Mouse (Mus musculus): ENCODE results near the gene Luzp1.

Gene Luzp1

GRCm38 (mm10) chr4:136469371-136469903 is at the start of gene Luzp1:
TSS of gene Luzp1 (plus strand) at chr4:136469761.
- DNase-seq, result peak; percentile 96

GRCm38 (mm10) chr4:136423224-136423623 is 46.3 kb upstream of the Luzp1 start, which contains the start of gene Htr1d:
TSS of gene Htr1d (plus strand) at chr4:136423524.
- DNase-seq, result no peak

GRCm38 (mm10) chr4:136424120-136424999 is 45.2 kb upstream of the Luzp1 start:
- peak; percentile 32 to 40 for DNase-seq

GRCm38 (mm10) chr4:136425000-136425288 is 44.6 kb upstream of the Luzp1 start:
- peak; percentile 56 to 69 for DNase-seq

GRCm38 (mm10) chr4:136430609-136431375 is 38.8 kb upstream of the Luzp1 start:
- DNase-seq, result peak; percentile 18 to 34

- peak; percentile 75 to 83 for DNase-seq
These were observed 38.2 kb upstream of the Luzp1 start for GRCm38 (mm10) chr4:136431376-136431693.

GRCm38 (mm10) chr4:136434029-136434428 is 35.5 kb upstream of the Luzp1 start:
- DNase-seq, result no peak

- no peak for DNase-seq
These were observed 30.5 kb upstream of the Luzp1 start for GRCm38 (mm10) chr4:136439106-136439505.

- DNase-seq, result peak in 1 of 2 experiments; percentile 15
These were observed 28.1 kb upstream of the Luzp1 start for GRCm38 (mm10) chr4:136441354-136442043.

GRCm38 (mm10) chr4:136444561-136444960 is 25.0 kb upstream of the Luzp1 start:
- no peak for DNase-seq

GRCm38 (mm10) chr4:136449795-136450194 is 19.8 kb upstream of the Luzp1 start:
- no peak for DNase-seq

- no peak for DNase-seq
These were observed 19.3 kb upstream of the Luzp1 start for GRCm38 (mm10) chr4:136450271-136450670.

- peak; percentile 53 to 65 for DNase-seq
These were observed 18.0 kb upstream of the Luzp1 start for GRCm38 (mm10) chr4:136451564-136451963.

GRCm38 (mm10) chr4:136452286-136452685 is 17.3 kb upstream of the Luzp1 start:
- DNase-seq, result no peak

GRCm38 (mm10) chr4:136452792-136453191 is 16.8 kb upstream of the Luzp1 start:
- DNase-seq, result no peak

GRCm38 (mm10) chr4:136454850-136455260 is 14.7 kb upstream of the Luzp1 start:
- peak; percentile 90 to 91 for DNase-seq

- DNase-seq, result no peak
These were observed 12.9 kb upstream of the Luzp1 start for GRCm38 (mm10) chr4:136456516-136457218.

GRCm38 (mm10) chr4:136458276-136458675 is 11.3 kb upstream of the Luzp1 start:
- no peak for DNase-seq

GRCm38 (mm10) chr4:136459210-136459609 is 10.4 kb upstream of the Luzp1 start:
- DNase-seq, result no peak

- DNase-seq, result no peak
These were observed 8.4 kb upstream of the Luzp1 start for GRCm38 (mm10) chr4:136461206-136461605.

GRCm38 (mm10) chr4:136461761-136462085 is 7.8 kb upstream of the Luzp1 start:
- no peak for DNase-seq

- peak; percentile 82 to 89 for DNase-seq
These were observed 7.3 kb upstream of the Luzp1 start, which contains the start of gene 6030445D17Rik for GRCm38 (mm10) chr4:136462086-136462838. TSS of gene 6030445D17Rik (plus strand) at chr4:136462250.

Data from kidney, postnatal 4 days (tissue).